Mouse (Mus musculus) CD4-positive, CD25-positive, alpha-beta regulatory T cell, adult 2 months (primary cell): Measurements from ENCODE around the gene Atp8b3.

Source experiments
- DNase-seq: peaks from one replicate; pipeline ENCODE4 v3.0.0-alpha.2; 2012; ENCODE audit warnings: low read depth, low spot score

Gene Atp8b3

GRCm38 (mm10) chr10:80538710-80539394 lies at the start of gene Atp8b3:
Gene Atp8b3 (minus strand): TSS chr10:80539124.
- peak; percentile 86 for DNase-seq

GRCm38 (mm10) chr10:80587305-80587657 lies 48.4 kb upstream of the Atp8b3 start:
- no peak for DNase-seq

DNA sequence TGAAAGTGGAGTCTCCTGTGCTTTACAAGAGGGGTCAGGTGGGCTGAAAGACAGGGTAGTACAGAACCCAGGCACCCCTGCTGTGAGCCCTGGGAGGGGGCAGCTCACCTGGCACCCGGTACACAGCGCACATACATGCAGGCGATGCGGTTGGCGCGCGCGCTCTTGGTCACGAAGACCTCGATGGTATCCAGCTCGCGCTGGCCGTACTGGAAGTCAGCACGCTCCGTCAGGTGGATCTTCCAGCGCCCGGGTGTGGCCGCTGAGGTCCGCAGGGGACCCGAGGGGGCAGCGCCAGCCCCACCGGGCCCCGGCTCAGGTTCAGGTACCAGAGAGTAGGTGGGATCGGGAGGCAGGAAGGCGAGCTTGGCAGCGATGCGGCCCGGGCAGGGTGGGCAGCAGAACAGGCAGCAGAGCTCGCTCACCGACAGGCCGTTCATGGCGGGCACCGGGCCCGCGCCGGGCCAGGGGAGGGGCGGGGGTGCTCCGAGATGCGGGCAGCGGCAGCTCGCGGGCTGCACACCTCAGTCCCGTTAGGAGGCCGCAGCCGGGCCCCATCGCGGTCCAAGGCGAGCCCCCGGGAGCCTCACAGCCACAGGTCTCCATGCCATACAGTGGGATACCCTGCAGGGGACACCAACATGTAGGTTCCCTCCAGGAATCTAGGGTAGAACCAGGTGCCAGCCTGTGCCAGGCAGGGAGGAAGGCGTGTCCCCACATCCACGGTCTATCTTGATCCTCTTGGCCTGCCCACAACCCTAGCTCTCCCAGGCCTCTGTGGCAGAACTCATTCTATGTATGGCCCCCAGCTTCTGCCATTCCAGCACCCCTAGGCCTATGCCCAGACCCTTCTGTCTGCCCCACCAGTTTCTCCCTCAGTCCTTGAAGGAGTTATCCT lies 47.7 kb upstream of the Atp8b3 start:
- DNase-seq = no peak

DNA sequence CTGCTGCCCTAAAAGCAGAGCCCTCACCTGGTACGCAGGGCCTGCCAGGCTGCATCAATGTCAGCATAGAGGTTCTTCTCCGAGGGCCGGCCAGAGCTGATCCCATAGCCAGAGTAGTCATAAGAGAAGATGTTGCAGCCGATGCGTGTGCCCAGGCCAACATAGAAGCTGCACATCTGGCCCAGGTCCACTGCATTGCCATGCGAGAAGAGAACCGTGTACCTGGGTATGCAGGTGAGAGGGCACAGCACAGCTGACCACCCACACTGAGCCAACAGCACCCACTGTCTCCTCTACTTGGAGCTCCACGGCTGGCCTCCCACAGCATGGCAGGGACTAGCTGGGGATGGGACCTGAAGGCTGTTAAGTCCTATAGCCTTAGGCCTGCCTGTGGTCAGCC lies 46.7 kb upstream of the Atp8b3 start:
- no peak for DNase-seq

DNA sequence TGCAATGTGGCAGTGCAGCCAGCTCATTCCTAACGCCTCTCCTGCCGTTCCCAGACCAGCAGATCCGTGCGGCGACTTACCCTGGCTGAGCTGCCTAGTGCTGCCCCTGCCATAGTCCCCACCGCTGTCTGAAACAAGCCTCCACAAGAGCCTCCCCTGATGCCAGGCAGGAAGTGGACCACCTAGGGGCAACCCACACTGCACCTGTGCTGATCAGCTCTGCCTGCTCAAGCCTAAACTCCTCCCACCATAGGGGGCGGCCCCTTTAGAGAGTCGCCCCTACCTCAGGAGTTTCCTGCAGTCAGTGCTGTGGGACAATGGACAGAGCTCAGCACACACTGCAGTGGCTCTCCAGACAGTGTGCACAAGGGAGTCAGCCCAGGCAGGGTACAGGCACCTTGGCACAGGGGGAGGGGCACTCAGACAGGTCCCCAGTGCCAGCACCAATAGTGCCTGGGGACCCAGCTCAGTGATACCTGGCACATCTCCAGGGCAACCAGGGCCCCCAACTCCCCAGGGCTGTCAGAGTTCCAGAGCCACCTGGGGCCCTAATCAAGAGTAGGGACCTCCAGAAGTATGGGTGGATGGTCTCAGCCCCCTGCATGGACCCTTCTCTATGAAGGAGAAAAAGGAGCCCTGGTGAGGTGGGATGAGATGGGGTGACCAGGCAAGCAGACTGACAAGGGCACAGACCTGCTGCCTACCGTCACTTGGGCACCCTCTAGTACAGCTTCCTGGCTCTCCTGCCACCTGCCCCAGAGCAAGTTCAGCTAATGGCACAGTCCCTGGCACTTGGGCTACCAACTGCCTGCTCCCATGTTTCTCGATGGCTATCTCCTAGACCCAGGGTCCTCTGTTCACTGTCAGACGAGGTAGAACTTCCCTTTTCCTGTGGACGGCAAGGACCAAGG lies 46.0 kb upstream of the Atp8b3 start:
- DNase-seq = no peak

GRCm38 (mm10) chr10:80584045-80584488 lies 45.1 kb upstream of the Atp8b3 start:
- no peak for DNase-seq

DNA sequence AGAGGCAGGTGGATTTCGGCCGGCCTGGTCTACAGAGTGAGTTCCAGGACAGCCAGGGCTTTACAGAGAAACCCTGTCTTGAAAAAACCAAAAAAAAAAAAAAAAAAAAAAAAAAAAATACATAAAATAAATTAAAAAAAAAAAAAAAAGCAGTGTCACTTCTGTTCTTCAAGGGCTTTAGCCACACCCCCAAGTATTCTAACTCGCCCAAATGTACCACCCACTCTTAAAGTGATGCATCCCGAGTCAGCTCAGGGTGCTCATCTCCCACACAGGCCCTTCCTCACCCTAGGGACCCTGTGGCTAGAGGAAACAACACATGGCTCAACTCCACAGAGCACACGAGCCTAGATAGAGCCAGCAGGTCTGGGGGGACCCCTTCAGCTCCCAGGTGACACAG lies 44.1 kb upstream of the Atp8b3 start:
- peak; percentile 10 for DNase-seq

- DNase-seq = peak; percentile 94
These were observed 40.0 kb upstream of the Atp8b3 start for GRCm38 (mm10) chr10:80578911-80579310.

DNA sequence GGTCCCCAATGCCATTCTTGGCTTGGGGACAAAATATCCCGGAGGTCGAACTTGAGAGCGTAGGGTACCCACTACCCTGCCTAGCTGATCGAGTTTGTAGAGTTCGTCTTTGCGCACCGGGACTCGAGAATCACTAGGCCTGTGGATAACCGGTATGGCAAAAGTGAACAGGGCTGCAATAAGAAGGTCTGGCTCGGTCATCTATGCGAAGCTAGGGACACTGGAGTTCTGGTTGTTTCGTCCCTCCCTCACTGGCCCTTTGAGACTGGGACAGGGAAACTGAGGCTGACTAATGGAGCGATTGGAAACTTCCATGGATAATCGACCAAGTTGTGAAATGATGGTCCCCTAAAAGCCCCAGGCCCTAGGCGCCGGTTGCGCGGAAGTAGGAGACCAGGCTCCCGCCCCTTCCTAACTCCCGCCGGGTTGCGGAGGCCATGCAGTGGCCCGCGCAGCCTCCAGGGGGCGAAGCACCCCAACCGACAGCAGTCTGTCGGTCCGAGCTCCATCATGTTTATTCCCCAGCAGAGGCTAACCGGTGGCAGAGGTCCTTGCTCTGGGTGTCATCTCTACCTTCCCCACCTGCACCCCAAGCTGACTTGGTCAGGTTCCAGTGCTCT lies 39.3 kb upstream of the Atp8b3 start:
- peak; percentile 94 for DNase-seq

GRCm38 (mm10) chr10:80577195-80578130 lies 38.5 kb upstream of the Atp8b3 start, which contains the start of gene Klf16:
Gene Klf16 (minus strand): TSS chr10:80577321.
- peak; percentile 99 for DNase-seq

GRCm38 (mm10) chr10:80576351-80577194 lies 37.6 kb upstream of the Atp8b3 start:
- peak; percentile 84 for DNase-seq

DNA sequence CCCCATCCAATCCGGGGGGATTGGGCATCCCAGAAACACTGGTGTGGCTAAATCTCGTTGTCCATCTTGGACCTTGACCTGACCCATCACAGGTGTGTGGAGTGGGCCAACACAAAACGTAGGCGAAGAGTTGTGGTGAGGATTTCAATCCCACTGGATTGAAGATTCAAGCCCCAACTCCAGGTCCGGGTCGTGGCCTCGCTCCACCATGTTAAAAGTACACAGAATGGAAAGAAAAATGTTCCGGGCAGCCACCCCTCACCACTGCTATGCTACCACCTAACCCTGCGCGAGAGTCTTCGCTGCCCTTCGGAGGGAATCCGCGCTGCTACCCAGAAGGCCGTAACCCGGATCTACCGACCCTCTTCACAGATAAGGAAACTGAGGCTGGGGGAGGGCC lies 37.0 kb upstream of the Atp8b3 start:
- no peak for DNase-seq

DNA sequence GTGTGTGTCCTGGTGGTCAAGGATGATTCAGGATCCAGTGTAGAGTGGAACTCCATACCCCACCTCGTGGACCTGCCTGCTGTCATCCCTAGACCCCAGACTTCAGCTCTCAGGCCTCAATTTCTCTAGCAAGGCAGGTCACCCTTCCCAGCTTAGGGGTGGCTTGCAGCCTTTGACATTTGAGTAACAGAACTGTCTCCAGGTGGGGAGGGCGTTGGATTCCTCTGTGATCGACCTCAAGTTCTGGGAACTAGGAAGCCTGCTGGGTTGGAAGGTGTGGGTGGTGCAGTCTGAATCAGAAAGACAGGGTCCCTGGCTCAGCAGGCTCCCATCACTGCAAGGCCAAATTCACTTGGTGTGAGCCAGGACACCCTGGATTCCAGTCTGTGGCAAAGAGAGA lies 36.0 kb upstream of the Atp8b3 start:
- no peak for DNase-seq

DNA sequence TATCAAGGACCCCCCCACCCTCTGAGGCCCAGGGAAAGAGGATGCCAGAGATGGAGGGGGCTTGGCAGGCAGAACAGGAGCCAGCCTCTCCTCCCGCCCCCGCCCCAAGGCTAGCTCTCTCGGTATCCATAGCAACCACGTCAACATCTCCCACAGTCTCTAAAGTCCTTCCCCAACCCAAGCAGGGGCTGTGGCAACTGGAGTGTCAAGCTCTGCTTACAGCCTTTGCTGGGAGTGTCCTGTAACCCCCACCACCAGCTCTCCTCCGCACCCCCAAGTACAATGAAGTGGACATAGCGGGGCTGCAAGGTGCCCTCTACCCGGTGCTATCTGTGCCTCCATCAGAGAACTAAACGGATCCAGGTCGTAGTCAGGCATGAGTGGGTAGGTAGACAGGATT lies 35.0 kb upstream of the Atp8b3 start:
- peak; percentile 37 for DNase-seq

DNA sequence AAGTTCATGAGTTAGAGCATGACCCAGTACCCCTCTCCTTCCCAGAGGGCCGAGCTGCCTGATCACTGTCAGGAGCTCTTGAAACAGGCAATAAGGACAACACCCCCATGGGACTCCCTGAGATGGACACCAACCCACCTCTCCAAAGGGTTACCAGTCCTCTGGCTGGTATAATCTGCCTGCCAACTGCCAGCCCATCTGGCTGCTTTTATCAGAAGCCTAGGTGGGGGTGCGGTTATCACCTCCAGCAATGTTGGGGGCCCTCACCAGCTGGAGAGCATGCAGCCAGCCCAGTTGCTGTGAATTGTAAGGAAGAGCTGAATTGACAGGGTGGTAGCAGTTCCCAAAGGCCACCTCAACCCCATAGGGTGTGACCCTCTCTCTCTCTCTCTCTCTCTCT lies 33.6 kb upstream of the Atp8b3 start:
- DNase-seq = no peak

- DNase-seq = no peak
These were observed 32.2 kb upstream of the Atp8b3 start for GRCm38 (mm10) chr10:80570871-80571836.

GRCm38 (mm10) chr10:80570419-80570818 lies 31.5 kb upstream of the Atp8b3 start:
- no peak for DNase-seq

DNA sequence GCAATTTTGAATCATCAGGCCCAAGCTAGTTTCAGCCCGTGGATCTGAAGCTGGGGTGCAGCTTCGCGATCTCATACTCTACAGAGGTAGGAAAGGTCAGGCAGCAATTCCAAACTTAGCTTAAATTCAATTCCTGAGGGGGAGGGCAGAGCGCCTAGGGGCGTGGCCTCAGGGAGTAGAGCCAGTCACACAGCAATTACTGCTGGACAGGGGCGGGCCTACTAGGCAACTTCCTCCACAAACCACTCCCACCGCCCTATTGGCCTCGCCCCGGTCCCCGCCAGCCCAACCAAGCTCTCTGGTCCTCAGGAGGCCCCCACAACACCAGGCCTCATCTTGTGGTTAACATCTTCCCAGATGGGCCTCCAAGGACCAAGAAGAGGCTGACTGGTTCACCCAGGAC lies 30.7 kb upstream of the Atp8b3 start:
- peak; percentile 47 for DNase-seq
